Mouse (Mus musculus) stomach, embryonic 14.5 days (tissue): ENCODE measurements around the gene Mcrip1. TPM values are rescaled to one million over a fixed set of nuclear protein-coding genes. Genes with fewer than 3 reads are reported as not detected.
"Not testable (repeated sequence)": the region's sequence is repeated elsewhere in the genome, so short reads cannot be mapped to it uniquely, and the experiment has no call there.

Experiments
- ATAC-seq: fragments of 200-750 bp; cut with Nextera tagmentation; 2 replicates; pipeline ENCODE4 v1.8.0; 2017; ENCODE audit warnings: low read depth, moderate TSS enrichment; ENCODE audit not compliant: insufficient number of reproducible peaks, insufficient read depth, low FRiP score
- H3K27ac ChIP-seq: fragments of 300-500 bp; sonication (generic); 2 replicates; pipeline ENCODE4 v1.5.1; 2014; ENCODE audit warnings: mild to moderate bottlenecking, low read length, moderate library complexity, mixed read lengths
- H3K27me3 ChIP-seq: fragments of 300-500 bp; sonication (generic); 2 replicates; pipeline ENCODE4 v1.6.1; 2014; ENCODE audit warnings: low read length, control low read depth, mixed read lengths; ENCODE audit not compliant: control insufficient read depth, insufficient read depth
- H3K36me3 ChIP-seq: fragments of 300-500 bp; sonication (generic); 2 replicates; pipeline ENCODE4 v1.6.1; 2014; ENCODE audit warnings: mild to moderate bottlenecking, control low read depth, low read length, moderate library complexity, mixed read lengths; ENCODE audit not compliant: control insufficient read depth, insufficient read depth
- H3K4me1 ChIP-seq: fragments of 300-500 bp; sonication (generic); 2 replicates; pipeline ENCODE4 v1.6.1; 2014; ENCODE audit warnings: low read length, control low read depth, mixed read lengths; ENCODE audit not compliant: control insufficient read depth, insufficient read depth
- H3K4me2 ChIP-seq: fragments of 300-500 bp; sonication (generic); replicated peaks from 2 replicates; pipeline ENCODE4 v1.6.1; 2014; ENCODE audit warnings: low read depth, low read length, control low read depth
- H3K4me3 ChIP-seq: fragments of 300-500 bp; sonication (generic); 2 replicates; pipeline ENCODE4 v1.5.1; 2014; ENCODE audit warnings: low read depth, low read length, control low read depth
- H3K9ac ChIP-seq: fragments of 300-500 bp; sonication (generic); replicated peaks from 2 replicates; pipeline ENCODE4 v1.6.1; 2014; ENCODE audit warnings: low read depth, mild to moderate bottlenecking, control low read depth, low read length, moderate library complexity, mixed read lengths
- H3K9me3 ChIP-seq: fragments of 300-500 bp; sonication (generic); 2 replicates; pipeline ENCODE4 v1.6.1; 2016; ENCODE audit warnings: low read depth, low read length, control low read depth; ENCODE audit not compliant: control insufficient read depth
- WGBS: fragments of 180-500 bp; shearing (Covaris S2); extraction: QIAGEN DNeasy Blood & Tissue Kit; methylation state at CpG from one replicate; pipeline ENCODE4 v1.1.7; 2014; 5-methylcytosine and 5-hydroxymethylcytosine counted together
- polyA plus RNA-seq: library from polyadenylated mRNA; unstranded; fragments of >200 nt; fragmentation: Nextera tagmentation; extraction: Ambion mirVana; gene quantifications from 2 replicates; pipeline ENCODE4 v1.2.1, GENCODE M21; 2014

Gene Mcrip1
- polyA plus RNA-seq, 1 experiment from 2014 or later, result 239 TPM

DNA sequence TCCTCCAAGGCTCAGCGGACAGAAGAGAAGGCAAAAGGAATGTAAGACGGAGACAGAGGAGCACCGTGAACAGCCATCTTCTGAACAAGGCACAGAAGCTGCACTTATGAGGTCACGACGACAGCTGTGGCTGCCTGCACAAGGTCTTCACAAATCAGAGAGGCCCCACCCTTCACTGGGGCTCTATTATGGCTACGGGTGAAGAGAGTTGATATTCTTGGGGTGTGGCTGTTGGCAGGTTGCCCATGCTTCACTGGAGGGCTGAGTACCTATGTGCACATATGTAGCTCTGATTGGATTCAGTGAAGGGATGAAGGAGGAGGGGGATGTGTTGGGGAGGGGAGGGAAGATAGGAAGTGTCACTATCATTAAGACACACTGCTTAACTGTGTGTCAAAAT is 31.0 kb downstream of the Mcrip1 start:
- WGBS, result 51% methylated on average over 6 of the region's 6 CpGs

GRCm38 (mm10) chr11:120518027-120518426 is 31.5 kb downstream of the Mcrip1 start:
- H3K36me3 ChIP-seq, result no peaks in the 10 kb centered on the region
- WGBS, result 62% methylated on average over 6 of the region's 6 CpGs
- H3K9me3 ChIP-seq, result no peaks in the 10 kb centered on the region
- ATAC-seq, result no peak
- H3K4me3 ChIP-seq, result no peak overlapping the region
- H3K27ac ChIP-seq, result no peak overlapping the region
- no peak overlapping the region for H3K9ac ChIP-seq
- H3K4me2 ChIP-seq, result no peak overlapping the region
- H3K27me3 ChIP-seq, result no peaks in the 10 kb centered on the region
- H3K4me1 ChIP-seq, result 0 out of 2 replicates have a peak, but pooled peaks cover 11% of the 10 kb centered on the region

More for the DNA sequence above, 31.0 kb downstream of the Mcrip1 start:
- no peak; the same call in 1 of the 2 replicates for ATAC-seq
- Histone ChIP-seq H3K36me3 (no peaks in the 10 kb centered on the region), H3K27ac (no peak overlapping the region), H3K4me3 (no peak overlapping the region), H3K27me3 (no peaks in the 10 kb centered on the region), H3K9me3 (no peaks in the 10 kb centered on the region), H3K4me1 (0 out of 2 replicates have a peak, but pooled peaks cover 11% of the 10 kb centered on the region), H3K9ac (no peak overlapping the region), H3K4me2 (no peak overlapping the region)

DNA sequence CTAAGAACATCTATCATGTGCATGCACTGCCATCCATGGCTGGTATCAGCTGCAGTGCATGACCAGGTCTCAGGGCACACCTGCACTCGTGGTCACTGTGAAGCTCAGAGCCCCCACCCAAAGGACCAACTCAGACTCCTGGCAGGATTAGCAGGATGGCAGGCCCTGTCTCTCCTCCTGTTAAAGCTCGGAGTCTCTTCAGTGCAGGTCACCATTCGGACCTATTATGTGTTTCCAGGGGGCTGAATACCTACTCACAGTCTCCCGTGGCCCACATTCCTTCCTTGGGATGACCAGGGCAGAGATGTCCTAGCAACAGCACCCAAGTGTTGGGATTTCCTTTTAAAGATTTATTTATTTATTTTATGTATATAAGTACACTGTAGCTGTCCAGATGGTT is 32.4 kb downstream of the Mcrip1 start:
- H3K4me3 ChIP-seq, result no peak overlapping the region
- WGBS, result 81% methylated on average over 4 of the region's 4 CpGs

DNA sequence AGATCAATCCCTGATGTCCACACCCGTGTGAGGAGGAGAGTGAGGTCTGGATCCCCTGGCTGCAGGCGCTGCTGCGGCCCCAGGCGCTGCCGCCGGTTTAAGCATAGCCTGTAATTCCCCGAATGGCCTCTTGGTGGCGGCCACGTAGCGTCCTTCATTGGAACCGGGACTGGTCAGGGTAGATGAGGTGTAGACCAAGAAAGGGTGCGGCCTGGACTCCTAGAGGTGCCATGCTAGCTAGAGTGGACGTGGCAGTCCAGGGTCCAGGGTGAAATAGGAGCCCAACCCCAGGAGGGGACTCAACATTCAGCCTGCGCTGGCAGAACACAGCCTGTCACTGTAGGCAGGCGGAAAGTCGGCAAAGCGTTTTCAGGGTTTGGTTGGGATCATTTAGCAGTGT is 33.9 kb downstream of the Mcrip1 start:
- Histone ChIP-seq H3K9me3 (no peaks in the 10 kb centered on the region), H3K27ac (no peak overlapping the region), H3K4me2 (no peak overlapping the region), H3K4me1 (0 out of 2 replicates have a peak, but pooled peaks cover 6% of the 10 kb centered on the region), H3K27me3 (no peaks in the 10 kb centered on the region), H3K9ac (no peak overlapping the region), H3K36me3 (no peaks in the 10 kb centered on the region), H3K4me3 (no peak overlapping the region)
- 17% methylated on average over 17 of the region's 17 CpGs for WGBS
- peak; percentile 70 for ATAC-seq

More for the DNA sequence above, 32.4 kb downstream of the Mcrip1 start:
- H3K4me2 ChIP-seq, result no peak overlapping the region
- no peak overlapping the region for H3K9ac ChIP-seq
- no peak overlapping the region for H3K27ac ChIP-seq
- no peaks in the 10 kb centered on the region for H3K36me3 ChIP-seq
- H3K4me1 ChIP-seq, result 0 out of 2 replicates have a peak, but pooled peaks cover 11% of the 10 kb centered on the region
- no peak for ATAC-seq
- H3K9me3 ChIP-seq, result no peaks in the 10 kb centered on the region
- no peaks in the 10 kb centered on the region for H3K27me3 ChIP-seq

GRCm38 (mm10) chr11:120514262-120514661 is 35.3 kb downstream of the Mcrip1 start:
- H3K9ac ChIP-seq, H3K27ac ChIP-seq, H3K9me3 ChIP-seq, H3K27me3 ChIP-seq, ATAC-seq, H3K36me3 ChIP-seq, H3K4me3 ChIP-seq, H3K4me2 ChIP-seq: not testable (repeated sequence)
- WGBS, result 94% methylated on average over 2 of the region's 2 CpGs
- peaks cover 11% of the 10 kb centered on the region; the same call in 1 of the 2 replicates for H3K4me1 ChIP-seq

DNA sequence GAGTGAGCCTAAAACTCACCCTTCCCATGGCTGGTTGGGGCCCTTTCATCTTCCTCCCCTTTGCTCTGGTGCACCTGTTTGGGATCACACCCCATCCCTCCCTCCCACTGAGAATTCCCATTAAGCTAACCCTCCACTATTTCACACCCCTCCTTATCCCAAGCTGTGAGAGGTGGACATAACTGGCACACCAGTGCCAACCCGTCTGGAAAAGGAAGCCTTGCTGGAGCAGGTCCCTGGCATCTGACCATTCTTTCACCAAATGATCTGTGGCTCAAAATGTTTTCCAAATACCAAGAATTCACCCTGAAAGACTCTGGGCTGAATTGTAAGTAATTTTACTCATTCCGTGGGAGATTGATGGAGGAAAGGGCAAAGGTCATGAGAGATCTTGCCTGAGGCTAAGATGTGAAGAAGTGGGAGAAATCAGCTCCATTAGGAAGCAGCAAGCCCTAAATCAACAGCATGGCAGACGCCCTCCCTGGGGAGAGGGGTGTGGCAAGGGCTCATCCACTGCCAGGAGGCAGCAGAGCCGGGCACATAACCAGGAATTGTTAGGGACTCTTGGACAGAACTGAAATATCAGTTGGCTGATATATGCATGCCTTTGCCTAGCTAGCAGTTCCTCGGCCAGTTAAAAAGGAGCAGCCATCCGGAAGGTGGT is 36.6 kb downstream of the Mcrip1 start:
- no peak overlapping the region for H3K4me3 ChIP-seq
- no peaks in the 10 kb centered on the region for H3K27me3 ChIP-seq
- H3K36me3 ChIP-seq, result no peaks in the 10 kb centered on the region
- 28% methylated on average over 6 of the region's 6 CpGs for WGBS
- no peak overlapping the region for H3K4me2 ChIP-seq
- ATAC-seq, result no peak
- H3K4me1 ChIP-seq, result peaks cover 5% of the 10 kb centered on the region; the same call in 1 of the 2 replicates
- no peaks in the 10 kb centered on the region for H3K9me3 ChIP-seq
- H3K9ac ChIP-seq, result no peak overlapping the region
- H3K27ac ChIP-seq, result no peak overlapping the region

- Histone ChIP-seq H3K4me1 (peaks cover 10% of the 10 kb centered on the region), H3K9ac (no peak overlapping the region), H3K27me3 (no peaks in the 10 kb centered on the region), H3K27ac (peak overlapping the region; percentile 49; the same call in 1 of the 2 replicates), H3K9me3 (no peaks in the 10 kb centered on the region), H3K36me3 (no peaks in the 10 kb centered on the region), H3K4me3 (no peak overlapping the region), H3K4me2 (peak overlapping the region; percentile 17)
- no peak for ATAC-seq
- WGBS, result 7% methylated on average over 16 of the region's 16 CpGs
Observed at GRCm38 (mm10) chr11:120510375-120511030, 39.0 kb downstream of the Mcrip1 start.

DNA sequence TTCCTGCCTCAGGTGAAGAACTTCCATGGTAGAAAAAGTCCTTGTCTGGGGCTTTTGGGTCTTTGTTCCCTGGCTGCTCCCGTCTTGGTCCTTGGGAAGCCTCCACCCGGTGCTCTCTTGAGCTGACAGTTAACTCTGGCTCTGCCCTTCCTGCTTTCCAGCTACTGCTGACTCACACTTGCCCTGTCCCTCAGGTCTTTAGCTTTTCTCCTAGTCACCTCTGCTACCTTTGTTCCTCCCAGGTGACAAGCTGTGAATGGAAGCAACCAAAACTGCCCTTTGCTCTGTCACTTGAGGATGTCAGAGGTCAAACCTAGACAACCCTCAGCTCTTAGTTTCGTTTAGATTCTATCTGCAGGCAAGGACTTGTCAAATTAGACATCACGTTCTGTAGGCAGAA is 39.6 kb downstream of the Mcrip1 start:
- ATAC-seq, result no peak
- H3K27me3 ChIP-seq, result no peaks in the 10 kb centered on the region
- peak overlapping the region; percentile 49; the same call in 1 of the 2 replicates for H3K27ac ChIP-seq
- WGBS, result 45% methylated on average over 4 of the region's 4 CpGs
- no peaks in the 10 kb centered on the region for H3K36me3 ChIP-seq
- no peaks in the 10 kb centered on the region for H3K9me3 ChIP-seq
- peaks cover 10% of the 10 kb centered on the region for H3K4me1 ChIP-seq
- no peak overlapping the region for H3K9ac ChIP-seq
- H3K4me2 ChIP-seq, result 0 out of 2 replicates have a peak overlapping the region, but pooled peaks have one; percentile 17
- H3K4me3 ChIP-seq, result no peak overlapping the region
